Mouse (Mus musculus): ENCODE measurements at regions not wholly inside any gene's neighbourhood (a gene's known extent, or its start where the extent isn't known, plus 50 kb on each side); places are given as distances from the start of the nearest gene placed in this dataset.

DNA sequence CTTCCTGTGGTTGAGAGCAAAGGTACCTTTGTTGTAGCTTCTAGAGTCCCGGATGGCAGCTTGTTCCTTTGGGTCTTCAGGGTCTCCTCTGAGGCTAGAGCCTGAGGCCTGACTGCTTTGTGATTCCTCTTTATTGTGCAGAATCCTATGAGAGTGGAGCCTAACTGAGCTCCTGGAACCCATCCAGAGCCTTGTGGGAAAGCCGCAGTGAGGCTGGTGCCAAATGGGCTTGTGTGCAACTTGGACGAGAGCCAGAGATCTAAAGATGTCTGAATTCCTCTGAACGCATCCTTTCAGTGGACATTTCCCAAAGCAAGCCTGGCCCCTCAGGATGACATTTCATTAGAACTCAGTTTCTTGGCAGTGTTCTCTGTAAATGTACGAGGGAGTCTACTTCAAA is 178.4 kb upstream of the Tmem72 start:
- no peak for ATAC-seq (replicated peaks; ENCODE audit: low FRiP score, low TSS enrichment, poor library complexity, severe bottlenecking)

DNA sequence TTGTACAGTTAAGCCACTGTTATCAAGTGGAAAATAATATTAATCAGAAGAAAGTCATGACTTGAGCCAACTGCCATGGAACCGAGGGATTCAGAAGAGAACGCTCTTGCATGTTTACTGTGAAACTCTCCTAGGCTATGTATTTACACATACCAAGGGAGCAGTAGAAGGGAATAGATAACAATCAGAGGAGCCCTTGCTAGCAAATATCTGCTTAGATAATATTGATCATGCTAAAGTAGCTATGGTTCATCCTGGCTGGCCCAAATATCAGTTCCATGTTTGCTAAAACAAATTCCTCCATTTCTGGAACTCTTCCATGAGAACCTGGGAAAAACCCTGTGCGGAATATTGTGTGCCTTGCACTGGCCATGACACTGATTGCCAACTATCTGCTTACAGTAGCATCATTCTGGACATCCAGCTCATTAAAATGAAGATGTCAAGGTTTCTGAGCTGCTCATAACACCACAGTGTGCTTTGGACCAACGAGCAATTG is 179.5 kb upstream of the Tmem72 start:
- ATAC-seq (replicated peaks; ENCODE audit: low FRiP score, low TSS enrichment, poor library complexity, severe bottlenecking): no peak

DNA sequence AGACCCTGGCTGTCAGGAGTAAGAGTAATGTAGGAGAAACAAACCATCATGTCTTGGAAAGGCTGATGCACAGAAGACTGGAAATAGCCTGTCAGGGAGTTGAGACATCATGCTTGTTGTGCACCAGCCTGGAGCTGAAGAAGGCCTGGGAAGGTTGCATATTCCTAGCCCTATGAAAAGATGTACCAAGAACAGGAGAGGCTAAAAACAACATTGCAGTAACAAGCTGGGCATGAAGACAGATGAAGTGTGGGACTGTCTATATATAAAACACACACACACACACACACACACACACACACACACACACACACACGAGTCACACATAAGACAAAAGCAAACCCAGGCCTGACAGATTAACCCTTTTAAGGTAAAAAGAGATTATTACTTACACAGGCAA is 185.1 kb upstream of the Tmem72 start:
- ATAC-seq (replicated peaks; ENCODE audit: low FRiP score, low TSS enrichment, poor library complexity, severe bottlenecking): no peak

DNA sequence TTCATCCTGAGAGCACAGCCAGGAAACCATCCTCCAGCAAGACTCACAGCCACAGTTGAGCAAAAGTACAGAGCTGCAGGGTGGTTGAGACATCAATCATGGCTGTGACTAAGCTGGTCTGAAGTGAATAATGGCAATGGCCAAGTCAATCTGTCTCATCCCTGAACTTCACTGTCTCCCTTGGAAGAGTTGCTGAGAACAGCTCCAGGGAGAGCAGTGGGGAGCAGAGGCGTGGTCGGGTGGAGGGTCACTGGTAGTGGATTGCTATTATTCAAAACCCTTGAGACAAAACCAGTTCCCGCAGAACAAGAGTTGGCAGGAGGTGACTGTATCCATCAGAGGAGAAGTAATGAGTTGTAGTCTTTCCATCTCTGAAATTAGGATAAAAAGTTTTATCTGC is 185.7 kb upstream of the Tmem72 start:
- no peak for ATAC-seq (replicated peaks; ENCODE audit: low FRiP score, low TSS enrichment, poor library complexity, severe bottlenecking)

DNA sequence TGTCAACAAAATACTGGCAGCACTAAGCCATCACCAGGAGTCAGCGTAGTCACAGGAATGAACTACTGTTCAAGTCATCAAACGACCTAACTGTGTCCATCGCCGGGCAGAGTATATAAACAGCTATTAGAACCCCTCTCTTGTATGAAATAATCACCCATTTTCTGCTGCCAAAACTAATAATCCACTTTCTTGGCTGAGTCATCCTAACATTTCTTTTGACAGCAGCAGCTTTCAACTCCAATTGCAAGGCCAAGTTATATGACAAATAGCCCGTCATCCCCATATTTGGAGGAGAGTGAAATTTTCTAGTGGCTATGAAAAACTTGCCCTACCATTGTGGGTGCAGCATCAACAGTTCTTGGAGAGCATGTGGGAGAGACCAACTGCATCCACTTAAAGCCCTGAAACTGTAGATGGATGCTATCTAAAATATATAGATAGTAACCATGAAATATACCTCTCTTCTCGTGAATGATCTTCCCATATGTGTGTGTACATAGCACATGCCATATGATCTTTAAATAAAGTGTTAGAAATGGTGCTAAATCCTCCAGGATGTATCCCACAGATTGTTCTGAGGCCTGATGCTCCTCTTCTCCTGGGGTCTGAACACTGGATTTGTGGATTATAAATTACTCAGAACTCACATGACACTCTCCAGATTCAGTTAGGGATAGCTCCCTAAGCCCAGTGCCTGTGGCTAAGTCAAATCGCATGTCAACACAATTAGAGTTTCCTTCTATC is 189.9 kb upstream of the Tmem72 start:
- ATAC-seq (replicated peaks; ENCODE audit: low FRiP score, low TSS enrichment, poor library complexity, severe bottlenecking): no peak

DNA sequence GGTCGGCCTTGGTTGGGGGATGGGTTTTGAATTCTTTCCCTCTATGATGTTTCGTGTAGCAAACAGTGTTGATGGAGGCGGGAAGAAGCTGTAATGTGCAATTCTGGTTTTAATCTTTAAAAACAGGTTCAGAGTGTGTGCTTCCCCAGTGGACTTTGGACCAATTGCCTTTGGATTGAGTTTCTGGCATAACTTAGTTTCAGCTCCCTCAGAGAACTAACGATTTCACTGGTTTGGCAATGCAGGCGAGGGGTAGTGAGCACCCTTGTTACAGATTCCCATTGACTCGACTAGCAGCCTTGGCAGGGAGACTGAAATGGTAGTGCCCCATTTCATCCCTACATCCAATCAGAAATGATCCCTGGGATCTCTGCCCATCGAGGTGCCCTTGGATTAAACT is 193.9 kb upstream of the Tmem72 start:
- ATAC-seq (replicated peaks; ENCODE audit: low FRiP score, low TSS enrichment, poor library complexity, severe bottlenecking): no peak

DNA sequence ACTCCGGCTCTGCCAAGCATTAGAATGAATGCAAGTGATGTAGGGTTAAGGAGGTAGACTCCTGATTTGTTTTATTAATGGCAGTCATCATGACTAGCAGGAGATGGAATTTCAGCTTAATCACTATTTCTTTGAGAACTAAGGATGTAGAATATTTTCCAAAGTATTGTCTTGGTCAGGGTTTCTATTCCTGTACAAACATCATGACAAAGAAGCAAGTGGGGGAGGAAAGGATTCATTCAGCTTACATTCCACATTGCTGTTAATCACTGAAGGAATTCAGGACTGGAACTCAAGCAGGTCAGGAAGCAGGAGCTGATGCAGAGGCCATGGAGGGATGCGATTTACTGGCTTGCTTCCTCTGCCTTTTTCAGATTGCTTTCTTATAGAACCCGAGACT is 195.4 kb upstream of the Tmem72 start:
- no peak for ATAC-seq (replicated peaks; ENCODE audit: low FRiP score, low TSS enrichment, poor library complexity, severe bottlenecking)

DNA sequence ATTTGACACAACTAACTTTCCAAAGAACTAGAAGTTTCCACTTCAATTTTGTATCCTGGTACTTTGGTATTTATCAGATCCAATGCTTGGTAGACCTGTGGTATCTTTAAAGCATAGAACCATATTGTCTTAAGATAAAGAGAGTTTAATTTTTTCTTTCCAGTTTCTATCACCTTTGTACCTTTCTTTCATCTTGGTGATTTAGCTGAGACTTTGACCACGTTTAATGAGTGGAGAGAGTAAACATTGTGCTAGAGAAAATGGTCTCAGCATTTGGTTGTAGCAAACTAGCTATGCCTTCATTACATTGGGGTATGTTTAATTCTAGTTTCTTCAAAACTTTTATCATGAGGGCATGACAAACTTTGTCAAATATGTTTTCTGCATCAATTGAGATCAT is 197.4 kb upstream of the Tmem72 start:
- ATAC-seq (replicated peaks; ENCODE audit: low FRiP score, low TSS enrichment, poor library complexity, severe bottlenecking): no peak

DNA sequence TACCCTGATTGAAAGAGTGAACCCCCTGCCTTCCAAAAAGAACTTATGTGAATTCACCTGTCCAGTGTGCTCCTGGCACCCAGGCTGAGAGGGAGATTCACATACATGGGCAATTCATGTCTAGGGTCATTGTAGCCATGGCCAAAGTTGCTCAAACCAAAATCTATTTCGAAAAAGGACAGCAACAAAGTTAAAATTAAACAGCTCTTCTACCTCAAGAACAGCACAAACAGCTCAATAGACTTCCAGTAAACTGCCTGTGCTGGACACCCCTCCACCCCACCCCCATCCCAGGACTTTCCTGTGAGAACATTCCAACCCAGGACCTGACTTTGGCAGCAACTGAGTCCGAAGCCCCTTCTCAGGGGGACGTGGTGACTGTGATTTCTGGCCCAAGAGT is 218.3 kb upstream of the Tmem72 start:
- no peak for ATAC-seq (replicated peaks; ENCODE audit: low FRiP score, low TSS enrichment, poor library complexity, severe bottlenecking)

DNA sequence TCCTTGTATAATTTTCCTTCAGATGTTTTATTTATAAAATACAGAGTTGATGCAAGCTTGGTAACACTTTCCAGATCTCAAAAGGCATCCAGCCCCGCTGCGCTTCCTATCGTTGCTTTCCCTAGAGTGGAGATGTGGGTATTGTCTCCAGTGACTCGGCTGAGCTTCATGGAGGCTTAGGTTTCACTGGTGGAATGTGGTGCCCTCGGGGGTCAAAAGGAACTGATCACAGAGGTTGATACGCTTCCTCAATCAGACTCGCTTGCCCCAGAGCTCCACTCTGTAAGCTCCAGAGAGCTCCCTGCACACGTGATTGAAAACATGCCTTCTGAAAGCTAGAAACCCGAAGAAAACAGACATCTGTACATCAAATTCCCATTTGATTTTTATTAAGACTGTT is 224.9 kb upstream of the Tmem72 start:
- no peak for ATAC-seq (replicated peaks; ENCODE audit: low FRiP score, low TSS enrichment, poor library complexity, severe bottlenecking)

DNA sequence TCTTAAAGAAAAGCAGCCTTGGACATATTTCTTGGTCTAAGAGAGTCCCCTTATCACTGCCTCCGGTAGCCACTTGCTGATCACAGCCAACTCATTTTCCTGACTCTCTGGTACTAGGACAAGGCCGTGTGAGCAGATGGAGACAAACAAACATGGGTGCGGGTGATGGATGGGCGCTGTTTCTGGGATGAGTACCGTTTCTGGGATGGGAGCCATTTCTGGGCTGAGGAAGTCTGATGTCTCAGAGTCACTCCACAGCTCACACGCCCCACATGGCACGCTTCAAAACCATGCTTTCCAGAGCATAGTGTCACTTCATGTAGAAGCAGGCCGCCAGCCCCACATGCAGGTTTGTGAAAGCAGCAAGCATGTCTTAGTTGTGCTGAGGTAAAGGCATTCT is 225.6 kb upstream of the Cxcl12 start:
- no peak for ATAC-seq (replicated peaks; ENCODE audit: low FRiP score, low TSS enrichment, poor library complexity, severe bottlenecking)

DNA sequence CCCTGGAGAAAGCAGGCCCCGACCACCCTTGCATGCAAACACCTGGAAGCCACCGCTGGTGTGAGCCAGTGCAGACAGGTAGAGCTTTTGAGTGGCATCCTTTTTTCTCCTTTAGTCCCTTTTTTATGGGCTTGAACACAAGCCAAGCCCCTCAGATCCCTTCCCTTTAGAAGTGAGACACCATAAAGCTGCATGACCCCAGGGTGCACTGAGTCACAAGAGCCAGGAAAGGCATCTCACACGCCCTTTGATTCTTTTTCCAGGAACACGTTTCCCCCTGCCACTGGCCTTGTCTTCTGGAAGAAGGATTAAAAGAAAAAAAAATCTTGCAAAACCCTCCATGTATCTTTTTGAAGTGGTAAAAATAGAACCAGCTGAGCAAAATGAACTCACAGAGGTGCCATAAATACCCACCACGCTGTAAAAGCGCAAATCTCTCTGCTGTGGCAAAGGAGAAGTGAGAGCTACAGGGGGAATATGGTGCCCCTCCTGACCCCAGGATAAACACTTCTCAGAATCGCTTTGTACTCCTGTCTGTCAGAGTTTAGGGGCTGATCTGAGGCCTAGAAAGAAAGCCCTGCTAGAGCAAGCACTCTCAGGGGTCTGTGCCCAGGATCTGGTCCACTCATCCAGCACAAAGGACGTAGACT is 222.1 kb upstream of the Cxcl12 start:
- no peak for ATAC-seq (replicated peaks; ENCODE audit: low FRiP score, low TSS enrichment, poor library complexity, severe bottlenecking)

DNA sequence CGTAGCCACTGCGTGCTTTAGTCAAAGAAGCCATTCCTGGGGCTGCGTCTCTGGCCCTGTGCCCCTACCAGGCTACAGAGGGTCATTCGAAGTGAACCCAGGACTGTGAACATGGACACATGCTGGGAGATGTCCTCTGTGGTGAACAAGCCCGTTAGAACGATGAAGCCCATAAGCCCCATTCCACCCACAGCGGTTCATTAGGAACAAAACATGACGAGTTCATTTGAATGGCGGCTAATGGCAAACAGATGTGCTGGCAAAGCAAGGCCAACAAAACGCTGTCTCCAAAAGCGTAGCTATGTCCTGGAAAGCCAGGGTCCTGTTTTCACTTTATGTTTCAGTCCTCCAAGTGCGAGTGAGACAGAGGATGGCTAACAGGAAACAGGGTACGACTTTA is 208.7 kb upstream of the Cxcl12 start:
- ATAC-seq (replicated peaks; ENCODE audit: low FRiP score, low TSS enrichment, poor library complexity, severe bottlenecking): no peak

DNA sequence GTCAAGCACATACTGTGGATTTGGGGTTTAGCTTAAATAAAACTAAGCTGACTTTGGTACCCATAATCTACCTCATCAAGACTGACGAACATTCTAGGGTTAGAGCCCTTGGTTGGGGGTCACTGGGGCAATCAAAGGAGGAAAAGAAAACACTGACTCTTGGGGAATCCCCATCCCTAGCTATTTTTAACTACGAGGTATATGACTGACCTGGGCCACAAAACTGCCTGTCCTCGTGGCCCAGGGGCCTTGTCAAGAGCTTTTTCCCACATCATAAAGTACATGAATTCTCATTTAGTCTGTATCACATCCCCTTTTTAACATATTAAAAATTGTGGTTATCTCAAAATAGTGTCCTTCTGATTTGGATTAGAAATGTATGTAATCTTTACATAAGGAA is 207.7 kb upstream of the Cxcl12 start:
- no peak for ATAC-seq (replicated peaks; ENCODE audit: low FRiP score, low TSS enrichment, poor library complexity, severe bottlenecking)

DNA sequence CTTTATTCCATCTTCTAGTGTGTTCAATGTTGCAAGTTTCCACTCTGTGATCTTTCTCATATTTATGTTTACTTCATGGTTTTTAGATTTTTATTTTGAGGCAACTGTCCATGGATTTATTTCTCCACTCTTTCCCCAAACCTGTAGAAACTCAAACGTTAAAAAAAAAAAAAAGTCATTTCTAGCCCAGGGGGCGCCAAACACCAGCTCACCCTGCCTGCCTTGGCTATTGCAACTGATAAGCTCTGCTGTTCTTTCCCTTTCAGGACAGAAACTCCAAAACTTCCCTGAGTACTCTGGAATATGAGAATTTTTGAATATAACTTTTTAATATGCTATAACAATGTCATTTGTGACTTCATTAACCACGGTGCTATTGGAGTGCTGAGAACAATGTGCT is 201.9 kb upstream of the Cxcl12 start:
- no peak for ATAC-seq (replicated peaks; ENCODE audit: low FRiP score, low TSS enrichment, poor library complexity, severe bottlenecking)

DNA sequence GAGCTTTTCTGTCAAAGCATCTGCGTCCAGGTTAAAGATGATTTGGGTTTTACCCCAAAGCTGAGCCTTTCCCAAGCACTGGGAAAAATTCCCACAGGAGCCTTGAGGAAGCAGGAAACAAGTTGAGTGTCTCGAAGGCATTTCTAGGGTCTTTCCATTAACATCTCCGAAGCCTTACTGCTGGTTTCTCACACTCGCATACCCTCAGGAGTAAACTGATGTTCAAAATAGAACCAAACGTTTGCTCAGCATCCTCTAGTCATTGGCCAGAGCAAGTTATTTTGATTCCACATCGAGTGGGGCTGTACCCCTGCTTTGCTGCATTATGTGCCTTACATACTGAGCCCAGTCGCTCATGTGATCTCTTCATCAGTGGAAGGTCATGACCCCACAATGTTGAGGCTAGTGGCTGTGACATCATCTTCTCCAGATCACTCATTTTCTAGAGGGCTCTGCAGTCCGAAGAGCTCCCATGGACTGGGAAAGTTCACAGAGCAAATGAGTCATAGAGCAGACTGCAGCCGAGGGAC is 198.9 kb upstream of the Cxcl12 start:
- ATAC-seq (replicated peaks; ENCODE audit: low FRiP score, low TSS enrichment, poor library complexity, severe bottlenecking): no peak

DNA sequence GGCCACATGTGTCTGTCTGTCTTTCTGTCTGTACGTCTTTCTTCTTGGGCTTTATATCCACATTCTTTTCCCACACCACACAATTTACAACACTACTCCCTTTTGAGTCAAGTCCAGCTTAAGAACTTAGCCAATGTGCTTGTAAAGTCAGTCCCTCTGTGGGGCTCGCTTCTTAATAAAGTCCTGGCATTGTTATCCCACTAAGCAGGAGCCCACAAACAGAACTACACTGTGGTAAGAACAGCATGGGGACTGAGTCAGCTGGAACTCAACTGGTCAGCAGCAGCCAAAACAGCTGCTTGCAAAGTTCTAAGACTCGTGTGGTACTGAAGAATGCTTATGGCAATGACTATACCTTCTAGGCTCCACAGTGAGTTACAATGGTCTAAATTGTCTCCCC is 193.5 kb upstream of the Cxcl12 start:
- ATAC-seq (replicated peaks; ENCODE audit: low FRiP score, low TSS enrichment, poor library complexity, severe bottlenecking): no peak

DNA sequence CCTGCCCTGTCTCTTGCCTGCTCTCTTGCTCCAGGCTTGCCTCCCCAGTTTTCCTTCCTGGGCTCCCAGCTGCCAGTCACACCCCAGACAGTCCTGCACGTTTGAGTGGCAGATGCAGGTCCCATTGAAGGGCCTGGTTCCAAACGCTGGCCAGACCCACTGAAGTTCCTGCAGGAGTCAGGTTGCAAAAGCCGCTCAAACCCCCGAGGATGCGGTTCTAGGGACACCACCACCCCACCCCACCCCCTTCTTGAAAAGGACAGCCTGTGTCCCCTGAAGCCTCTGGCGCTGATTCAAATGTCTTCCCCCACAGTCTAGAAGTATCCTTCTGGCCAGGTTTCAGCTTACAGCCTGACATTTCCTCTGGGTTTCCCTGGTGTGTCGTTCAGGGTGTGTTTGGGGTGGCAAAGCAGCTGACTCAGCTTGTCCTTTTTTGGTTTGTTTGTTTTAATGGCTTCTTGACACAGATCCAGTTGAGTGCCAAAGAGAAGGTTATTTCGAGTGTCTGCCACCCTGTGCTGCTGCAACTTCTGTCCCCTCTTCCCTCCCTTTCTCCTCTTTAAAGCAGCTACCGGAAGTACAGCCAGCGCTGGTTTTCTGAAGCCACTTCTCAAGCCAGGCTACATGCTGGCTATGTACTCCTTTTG is 187.9 kb upstream of the Cxcl12 start:
- no peak for ATAC-seq (replicated peaks; ENCODE audit: low FRiP score, low TSS enrichment, poor library complexity, severe bottlenecking)

DNA sequence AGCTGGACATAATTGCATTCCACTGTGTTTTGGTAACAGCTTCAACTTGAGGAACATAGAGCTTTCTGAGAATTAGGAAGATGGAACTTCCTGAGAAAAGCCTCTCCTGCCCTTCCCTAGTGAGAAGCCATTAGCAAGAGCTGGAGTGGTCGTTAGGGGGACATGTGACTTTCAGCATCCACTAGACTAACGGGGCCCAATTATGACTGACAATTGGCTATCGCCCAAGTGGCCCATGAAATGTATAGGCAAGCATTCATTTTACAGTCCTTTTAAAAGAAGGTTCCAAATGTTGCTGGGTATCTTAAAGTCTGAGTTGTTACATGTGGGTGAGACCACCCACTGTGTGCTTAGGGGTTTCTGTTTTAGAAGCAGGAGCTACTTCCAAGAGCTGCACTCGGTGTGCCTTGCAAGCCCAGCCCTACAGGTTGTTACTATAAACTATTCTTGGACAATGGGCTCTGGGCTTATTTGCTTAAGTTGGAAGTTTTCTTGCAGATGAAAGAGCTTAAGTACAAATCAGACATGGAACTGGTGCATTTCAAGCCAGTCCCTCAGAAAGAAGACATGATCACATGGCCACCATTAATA is 183.1 kb upstream of the Cxcl12 start:
- ATAC-seq (replicated peaks; ENCODE audit: low FRiP score, low TSS enrichment, poor library complexity, severe bottlenecking): no peak

DNA sequence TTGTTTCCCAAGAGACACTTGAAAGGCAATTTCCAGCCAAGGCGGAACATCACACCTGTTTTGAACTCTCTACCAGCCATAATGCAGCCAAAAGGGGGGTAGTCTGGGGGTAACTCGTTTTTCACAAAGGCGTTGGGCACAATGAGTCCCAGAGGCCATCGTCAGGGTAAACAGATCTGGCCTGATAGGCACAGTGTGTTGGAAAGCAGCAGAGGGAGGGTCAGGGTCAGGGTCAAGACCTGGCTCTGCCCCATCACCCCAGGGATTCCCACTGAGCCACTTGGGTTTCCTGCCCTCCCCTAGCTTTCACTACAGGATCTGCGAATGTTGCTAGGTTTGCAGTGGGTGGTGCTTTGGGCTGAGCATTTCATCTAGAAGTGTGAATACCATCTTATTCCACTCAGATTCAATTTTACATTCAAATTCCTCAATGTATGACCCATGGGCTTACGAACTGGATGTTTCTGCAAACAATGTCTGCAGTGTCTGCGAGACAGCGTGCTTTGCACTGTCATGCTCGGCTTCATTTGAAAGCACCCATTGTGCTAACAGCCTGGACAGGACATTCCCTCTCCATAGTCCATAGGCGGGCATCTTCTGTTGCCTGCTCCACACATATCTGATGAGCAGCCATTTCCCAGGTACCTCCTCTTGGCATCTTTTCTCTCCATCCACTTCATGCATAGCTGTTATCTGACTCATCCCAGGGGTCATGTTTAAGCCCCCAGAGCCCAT is 181.9 kb upstream of the Cxcl12 start:
- ATAC-seq (replicated peaks; ENCODE audit: low FRiP score, low TSS enrichment, poor library complexity, severe bottlenecking): no peak

All from megakaryocyte-erythroid progenitor cell, adult 5-6 weeks (primary cell).